Mouse (Mus musculus) liver, embryonic 14.5 days (tissue): ENCODE measurements around the gene Usp47.

ENCODE experiments used
- CTCF ChIP-seq: IDR thresholded peaks from 2 replicates; pipeline ENCODE4 v1.5.1; 2016; ENCODE audit warnings: antibody characterized with exemption, low read depth, control low read depth
- EP300 ChIP-seq: IDR thresholded peaks from 2 replicates; pipeline ENCODE4 v1.6.1; 2016; ENCODE audit warnings: antibody characterized with exemption, low read depth

GRCm38 (mm10) chr7:112086186-112086585 is 62.9 kb downstream of the Usp47 start:
- TF ChIP-seq CTCF (no peak), EP300 (no peak)
